Mouse (Mus musculus) regulatory T cell (primary cell): ENCODE data around the gene Cacna1i.

ENCODE experiments used
- in situ Hi-C: fragments of 300-600 bp; cut with MboI, MseI; formaldehyde crosslinking; loops from one replicate; pipeline ENCODE4 v1.15.1; 2025; ENCODE audit warnings: high pct_unique_total_duplicates

Gene Cacna1i

GRCm38 (mm10) chr15:80401387-80401898, 114.4 kb downstream of the Cacna1i start:
- in situ Hi-C loops, result no loop called here

- in situ Hi-C loops, result no loop called here
Measured at GRCm38 (mm10) chr15:80401980-80402379, 114.9 kb downstream of the Cacna1i start.

- in situ Hi-C loops, result no loop called here
Measured at GRCm38 (mm10) chr15:80407873-80408272, 120.8 kb downstream of the Cacna1i start.

- in situ Hi-C loops, result loop anchor here (10.0 kb wide), 1 partner anchor 1726 kb away; no protein-coding TSS in a partner anchor
Measured at GRCm38 (mm10) chr15:80410661-80411060, 123.6 kb downstream of the Cacna1i start.

- in situ Hi-C loops, result loop anchor here (10.0 kb wide), 1 partner anchor 1728 kb away; no protein-coding TSS in a partner anchor
Measured at GRCm38 (mm10) chr15:80413070-80413469, 126.0 kb downstream of the Cacna1i start.

GRCm38 (mm10) chr15:80413988-80414721, 127.1 kb downstream of the Cacna1i start:
- in situ Hi-C loops, result loop anchor here (10.0 kb wide), 1 partner anchor 1729 kb away; no protein-coding TSS in a partner anchor

- in situ Hi-C loops, result loop anchor here (10.0 kb wide), 1 partner anchor 1730 kb away; no protein-coding TSS in a partner anchor
Measured at GRCm38 (mm10) chr15:80415132-80415531, 128.1 kb downstream of the Cacna1i start.

GRCm38 (mm10) chr15:80417066-80417465, 130.0 kb downstream of the Cacna1i start:
- in situ Hi-C loops, result loop anchor here (10.0 kb wide), 1 partner anchor 1732 kb away; no protein-coding TSS in a partner anchor

GRCm38 (mm10) chr15:80418146-80418545, 131.1 kb downstream of the Cacna1i start:
- in situ Hi-C loops, result loop anchor here (10.0 kb wide), 1 partner anchor 1733 kb away; no protein-coding TSS in a partner anchor

- in situ Hi-C loops, result no loop called here
Measured at GRCm38 (mm10) chr15:80430324-80430723, 143.3 kb downstream of the Cacna1i start.

GRCm38 (mm10) chr15:80436961-80437360, 149.9 kb downstream of the Cacna1i start:
- in situ Hi-C loops, result no loop called here

GRCm38 (mm10) chr15:80437996-80438395, 151.0 kb downstream of the Cacna1i start:
- in situ Hi-C loops, result no loop called here

GRCm38 (mm10) chr15:80438423-80438822, 151.4 kb downstream of the Cacna1i start:
- in situ Hi-C loops, result no loop called here

- in situ Hi-C loops, result no loop called here
Measured at GRCm38 (mm10) chr15:80440195-80440594, 153.2 kb downstream of the Cacna1i start.

GRCm38 (mm10) chr15:80445956-80446687, 159.1 kb downstream of the Cacna1i start:
- in situ Hi-C loops, result no loop called here
